Mouse (Mus musculus): ENCODE measurements around the gene Brinp2.

The Brinp2 gene

GRCm38 (mm10) chr1:158295270-158295669, 60.9 kb downstream of the Brinp2 start:
- peak; percentile 38 for DNase-seq (ENCODE audit: low read depth, low spot score)

GRCm38 (mm10) chr1:158285198-158285597, 70.9 kb downstream of the Brinp2 start:
- no peak for DNase-seq (ENCODE audit: low read depth, low spot score)

- DNase-seq (ENCODE audit: low read depth, low spot score): no peak
Observed at GRCm38 (mm10) chr1:158283869-158284268, 72.3 kb downstream of the Brinp2 start.

- DNase-seq (ENCODE audit: low read depth, low spot score): no peak
Observed at GRCm38 (mm10) chr1:158272058-158272457, 84.1 kb downstream of the Brinp2 start.

- peak; percentile 73 for DNase-seq (ENCODE audit: low read depth, low spot score)
Observed at GRCm38 (mm10) chr1:158267020-158267571, 89.0 kb downstream of the Brinp2 start.

- no peak for DNase-seq (ENCODE audit: low read depth, low spot score)
Observed at GRCm38 (mm10) chr1:158266293-158267019, 89.7 kb downstream of the Brinp2 start.

- DNase-seq (ENCODE audit: low read depth, low spot score): no peak
Observed at GRCm38 (mm10) chr1:158259516-158260235, 96.5 kb downstream of the Brinp2 start.

- no peak for DNase-seq (ENCODE audit: low read depth, low spot score)
Observed at GRCm38 (mm10) chr1:158258685-158259292, 97.3 kb downstream of the Brinp2 start.

GRCm38 (mm10) chr1:158255912-158256680, 100.0 kb downstream of the Brinp2 start:
- DNase-seq (ENCODE audit: low read depth, low spot score): no peak

- DNase-seq (ENCODE audit: low read depth, low spot score): no peak
Observed at GRCm38 (mm10) chr1:158252682-158253222, 103.4 kb downstream of the Brinp2 start.

- no peak for DNase-seq (ENCODE audit: low read depth, low spot score)
Observed at GRCm38 (mm10) chr1:158248266-158248665, 107.9 kb downstream of the Brinp2 start.

GRCm38 (mm10) chr1:158246476-158247153, 109.5 kb downstream of the Brinp2 start:
- no peak for DNase-seq (ENCODE audit: low read depth, low spot score)

GRCm38 (mm10) chr1:158245486-158245885, 110.6 kb downstream of the Brinp2 start:
- peak; percentile 47 for DNase-seq (ENCODE audit: low read depth, low spot score)

- no peak for DNase-seq (ENCODE audit: low read depth, low spot score)
Observed at GRCm38 (mm10) chr1:158244016-158244415, 112.1 kb downstream of the Brinp2 start.

GRCm38 (mm10) chr1:158241848-158242556, 114.1 kb downstream of the Brinp2 start:
- no peak for DNase-seq (ENCODE audit: low read depth, low spot score)

- no peak for DNase-seq (ENCODE audit: low read depth, low spot score)
Observed at GRCm38 (mm10) chr1:158239841-158240240, 116.3 kb downstream of the Brinp2 start.

- no peak for DNase-seq (ENCODE audit: low read depth, low spot score)
Observed at GRCm38 (mm10) chr1:158238722-158239121, 117.4 kb downstream of the Brinp2 start.

- DNase-seq (ENCODE audit: low read depth, low spot score): no peak
Observed at GRCm38 (mm10) chr1:158228687-158229224, 127.4 kb downstream of the Brinp2 start.

- no peak for DNase-seq (ENCODE audit: low read depth, low spot score)
Observed at GRCm38 (mm10) chr1:158227239-158227638, 128.9 kb downstream of the Brinp2 start.

GRCm38 (mm10) chr1:158226689-158227088, 129.4 kb downstream of the Brinp2 start:
- DNase-seq (ENCODE audit: low read depth, low spot score): no peak
